Mouse (Mus musculus): Measurements from ENCODE around the gene Pomc.
"Not testable (repeated sequence)": the region's sequence is repeated elsewhere in the genome, so short reads cannot be mapped to it uniquely, and the experiment has no call there.

DNA sequence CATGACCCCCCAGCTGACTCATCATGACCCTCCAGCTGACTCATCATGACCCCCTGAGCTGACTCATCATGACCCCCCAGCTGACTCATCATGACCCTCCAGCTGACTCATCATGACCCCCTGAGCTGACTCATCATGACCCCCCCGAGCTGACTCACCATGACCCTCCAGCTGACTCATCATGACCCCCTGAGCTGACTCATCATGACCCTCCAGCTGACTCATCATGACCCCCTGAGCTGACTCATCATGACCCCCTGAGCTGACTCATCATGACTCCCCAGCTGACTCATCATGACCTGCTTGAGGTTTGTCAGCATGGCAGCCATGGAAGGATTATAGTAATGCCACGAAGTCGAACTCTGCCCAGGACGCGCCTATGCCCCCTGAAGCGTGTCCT lies 18.4 kb downstream of the Pomc start:
- not testable (repeated sequence) for TF ChIP-seq MYB (IDR thresholded peaks at IDR 0.05; ENCODE audit: low read depth, low read length); GABPA (IDR thresholded peaks at IDR 0.05; ENCODE audit: low read depth, low read length); CTCF (IDR thresholded peaks at IDR 0.05 in 2 of 3, conservative IDR thresholded peaks at IDR 0.05 in 1 of 3; ENCODE audit: control insufficient read depth in 1 of 3, insufficient read depth in 1 of 3, low read depth in 2 of 3, low read length in 3 of 3, poor library complexity in 1 of 3, severe bottlenecking in 1 of 3); ZMIZ1 (IDR thresholded peaks at IDR 0.05; ENCODE audit: low read depth, low read length); MAX (IDR thresholded peaks at IDR 0.05; ENCODE audit: low read length); JUND (IDR thresholded peaks at IDR 0.05; ENCODE audit: low read depth, low read length); ZNF384 (IDR thresholded peaks at IDR 0.05; ENCODE audit: low read depth, low read length); POLR2A (IDR thresholded peaks at IDR 0.05; ENCODE audit: control insufficient read depth in 1 of 2, insufficient read depth in 1 of 2, low read depth in 1 of 2, low read length in 2 of 2, poor library complexity in 1 of 2); EP300 (IDR thresholded peaks at IDR 0.05; ENCODE audit: low read depth in 1 of 2, low read length in 2 of 2)
